Mouse (Mus musculus): ENCODE results near the gene 1700061G19Rik.
A peak's percentile ranks its signal among the peaks of the same experiment; 100 is the strongest.

1700061G19Rik gene

GRCm38 (mm10) chr17:56874936-56875651 is at the start of gene 1700061G19Rik:
Gene 1700061G19Rik (plus strand): TSS chr17:56875477.
- no peak for DNase-seq (ENCODE audit: low spot score)

- no peak for DNase-seq (ENCODE audit: low spot score)
Measured at GRCm38 (mm10) chr17:56826718-56827117, 48.6 kb upstream of the 1700061G19Rik start.

- peak; percentile 17 for DNase-seq (ENCODE audit: low spot score)
Measured at GRCm38 (mm10) chr17:56829171-56829570, 46.1 kb upstream of the 1700061G19Rik start.

GRCm38 (mm10) chr17:56829795-56830194 is 45.5 kb upstream of the 1700061G19Rik start:
- DNase-seq (ENCODE audit: low spot score), result peak; percentile 60

- peak; percentile 46 for DNase-seq (ENCODE audit: low spot score)
Measured at GRCm38 (mm10) chr17:56830411-56831110, 44.7 kb upstream of the 1700061G19Rik start, which contains the start of gene Rfx2. Gene Rfx2 (minus strand): TSS chr17:56831013.

GRCm38 (mm10) chr17:56831111-56831816 is 44.0 kb upstream of the 1700061G19Rik start:
- DNase-seq (ENCODE audit: low spot score), result peak; percentile 98

GRCm38 (mm10) chr17:56832918-56833317 is 42.4 kb upstream of the 1700061G19Rik start:
- no peak for DNase-seq (ENCODE audit: low spot score)

GRCm38 (mm10) chr17:56833381-56833780 is 41.9 kb upstream of the 1700061G19Rik start:
- no peak for DNase-seq (ENCODE audit: low spot score)

- no peak for DNase-seq (ENCODE audit: low spot score)
Measured at GRCm38 (mm10) chr17:56836336-56836735, 38.9 kb upstream of the 1700061G19Rik start.

- no peak for DNase-seq (ENCODE audit: low spot score)
Measured at GRCm38 (mm10) chr17:56840524-56840923, 34.8 kb upstream of the 1700061G19Rik start.

- DNase-seq (ENCODE audit: low spot score), result no peak
Measured at GRCm38 (mm10) chr17:56842173-56842572, 33.1 kb upstream of the 1700061G19Rik start.

GRCm38 (mm10) chr17:56843678-56844077 is 31.6 kb upstream of the 1700061G19Rik start:
- DNase-seq (ENCODE audit: low spot score), result no peak

GRCm38 (mm10) chr17:56848785-56849184 is 26.5 kb upstream of the 1700061G19Rik start:
- no peak for DNase-seq (ENCODE audit: low spot score)

- no peak for DNase-seq (ENCODE audit: low spot score)
Measured at GRCm38 (mm10) chr17:56849710-56850109, 25.6 kb upstream of the 1700061G19Rik start.

- DNase-seq (ENCODE audit: low spot score), result no peak
Measured at GRCm38 (mm10) chr17:56851167-56851566, 24.1 kb upstream of the 1700061G19Rik start.

GRCm38 (mm10) chr17:56855421-56855820 is 19.9 kb upstream of the 1700061G19Rik start:
- DNase-seq (ENCODE audit: low spot score), result no peak

GRCm38 (mm10) chr17:56858216-56858615 is 17.1 kb upstream of the 1700061G19Rik start:
- peak; percentile 78 for DNase-seq (ENCODE audit: low spot score)

- no peak for DNase-seq (ENCODE audit: low spot score)
Measured at GRCm38 (mm10) chr17:56858922-56859321, 16.4 kb upstream of the 1700061G19Rik start.

GRCm38 (mm10) chr17:56861197-56861596 is 14.1 kb upstream of the 1700061G19Rik start:
- no peak for DNase-seq (ENCODE audit: low spot score)

GRCm38 (mm10) chr17:56866071-56866470 is 9.2 kb upstream of the 1700061G19Rik start:
- DNase-seq (ENCODE audit: low spot score), result no peak

GRCm38 (mm10) chr17:56869481-56869977 is 5.7 kb upstream of the 1700061G19Rik start:
- DNase-seq (ENCODE audit: low spot score), result no peak

GRCm38 (mm10) chr17:56870287-56870953 is 4.9 kb upstream of the 1700061G19Rik start:
- DNase-seq (ENCODE audit: low spot score), result no peak
